Mouse (Mus musculus) thymus, adult 2 months (tissue): ENCODE measurements at regions not wholly inside any gene's neighbourhood (a gene's known extent, or its start where the extent isn't known, plus 50 kb on each side); places are given as distances from the start of the nearest gene placed in this dataset.

ENCODE experiments used
- DNase-seq: peaks from one replicate; pipeline ENCODE4 v3.0.0; 2021
- H3K27ac ChIP-seq: fragments of 200-500 bp; 2 replicates; pipeline ENCODE4 v1.5.1; 2012; ENCODE audit warnings: low read length, control low read depth; ENCODE audit not compliant: control insufficient read depth, insufficient read depth
- H3K27me3 ChIP-seq: fragments of 200-500 bp; 2 replicates; pipeline ENCODE4 v1.6.1; 2012; ENCODE audit warnings: mild to moderate bottlenecking, low read length, moderate library complexity, mixed read lengths; ENCODE audit not compliant: control insufficient read depth, insufficient read depth
- H3K36me3 ChIP-seq: fragments of 200-500 bp; 2 replicates; pipeline ENCODE4 v1.6.1; 2012; ENCODE audit warnings: mild to moderate bottlenecking, low read length, moderate library complexity; ENCODE audit not compliant: control insufficient read depth, insufficient read depth
- H3K4me1 ChIP-seq: fragments of 200-500 bp; replicated peaks from 2 replicates; pipeline ENCODE4 v1.6.1; 2012; ENCODE audit warnings: low read length; ENCODE audit not compliant: control insufficient read depth, insufficient read depth
- H3K4me3 ChIP-seq: fragments of 200-500 bp; 2 replicates; pipeline ENCODE4 v1.5.1; 2012; ENCODE audit warnings: mild to moderate bottlenecking, low read length, control low read depth, moderate library complexity; ENCODE audit not compliant: control insufficient read depth, insufficient read depth
- CTCF ChIP-seq: fragments of 200-500 bp; IDR thresholded peaks from 2 replicates; pipeline ENCODE4 v1.5.1; 2012; ENCODE audit warnings: mild to moderate bottlenecking, control low read depth, low read length, moderate library complexity, borderline replicate concordance; ENCODE audit not compliant: control insufficient read depth, poor library complexity, insufficient read depth; ENCODE audit errors: extremely low read depth
- POLR2A ChIP-seq: fragments of 200-500 bp; IDR thresholded peaks from 2 replicates; pipeline ENCODE4 v1.6.1; 2012; ENCODE audit warnings: mild to moderate bottlenecking, low read length, control low read depth, moderate library complexity; ENCODE audit not compliant: control insufficient read depth, poor library complexity, insufficient read depth; ENCODE audit errors: extremely low read depth
- WGBS: fragments of 180-500 bp; shearing (Covaris S2); methylation state at CpG from one replicate; pipeline ENCODE4 v1.1.7; 2018; 5-methylcytosine and 5-hydroxymethylcytosine counted together

DNA sequence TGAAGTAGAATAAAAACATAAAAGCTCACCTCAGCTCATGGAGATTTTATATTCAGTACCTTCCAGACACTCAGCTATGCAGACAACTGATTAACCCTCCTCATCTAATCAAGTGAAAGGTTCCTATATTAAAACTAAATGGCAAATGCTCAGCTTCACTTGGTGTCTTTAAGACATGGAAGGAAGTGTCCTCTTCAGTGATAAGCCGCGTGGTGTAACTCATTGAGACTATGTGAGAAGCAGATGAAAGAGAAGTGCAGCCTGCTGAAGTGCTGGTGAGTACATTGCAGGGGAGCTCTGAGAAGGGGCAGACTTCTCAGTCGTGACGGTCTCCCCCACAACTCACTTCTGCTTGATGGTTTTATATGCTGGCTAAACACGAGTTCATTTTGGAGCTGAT is 86.6 kb upstream of the Lgalsl start:
- Histone ChIP-seq H3K27ac (no peak overlapping the region), H3K4me1 (peaks cover 11% of the 10 kb centered on the region), H3K27me3 (no peaks in the 10 kb centered on the region), H3K36me3 (no peaks in the 10 kb centered on the region), H3K4me3 (no peak overlapping the region)
- DNase-seq: no peak
- TF ChIP-seq CTCF (no peak), POLR2A (no peak)
- 22% methylated on average over 5 of the region's 5 CpGs for WGBS

GRCm38 (mm10) chr11:20923115-20923514 is 92.3 kb upstream of the Lgalsl start:
- TF ChIP-seq CTCF: no peak
- TF ChIP-seq POLR2A: no peak
- no peaks in the 10 kb centered on the region for H3K27me3 ChIP-seq
- H3K4me1 ChIP-seq: no peaks in the 10 kb centered on the region
- no peak overlapping the region for H3K27ac ChIP-seq
- WGBS: 75% methylated on average over 6 of the region's 6 CpGs
- no peaks in the 10 kb centered on the region for H3K36me3 ChIP-seq
- H3K4me3 ChIP-seq: no peak overlapping the region
- DNase-seq: no peak

DNA sequence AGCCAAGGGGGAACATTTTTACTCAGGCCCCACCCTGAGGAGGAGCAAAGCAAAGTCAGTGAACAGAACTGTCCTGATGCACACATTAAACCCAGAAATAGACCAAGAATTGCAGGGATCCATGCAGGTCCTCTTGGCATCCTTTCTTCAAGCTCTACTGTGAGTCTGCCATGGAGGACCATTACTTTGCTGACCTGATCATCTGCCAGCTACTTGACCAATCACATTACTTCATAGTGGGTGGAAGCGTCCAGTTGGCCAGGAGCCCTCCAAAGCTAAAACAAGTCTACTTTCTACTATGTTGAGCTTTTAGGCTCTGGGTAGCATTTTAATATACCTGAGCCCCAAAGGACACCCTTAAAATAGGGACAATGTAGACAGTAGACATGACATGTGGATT is 98.6 kb upstream of the Lgalsl start:
- 92% methylated on average over 1 of the region's 1 CpGs for WGBS

GRCm38 (mm10) chr11:20930045-20930444 is 99.2 kb upstream of the Lgalsl start:
- DNase-seq: no peak
- Histone ChIP-seq H3K4me1 (peaks cover 3% of the 10 kb centered on the region; the same call in 1 of the 2 replicates), H3K27me3 (no peaks in the 10 kb centered on the region), H3K36me3 (no peaks in the 10 kb centered on the region), H3K4me3 (no peak overlapping the region), H3K27ac (no peak overlapping the region)
- 69% methylated on average over 2 of the region's 2 CpGs for WGBS
- TF ChIP-seq CTCF: no peak

More for the DNA sequence above, 98.6 kb upstream of the Lgalsl start:
- no peak for DNase-seq
- Histone ChIP-seq H3K27ac (no peak overlapping the region), H3K27me3 (no peaks in the 10 kb centered on the region), H3K4me3 (no peak overlapping the region), H3K4me1 (peaks cover 3% of the 10 kb centered on the region; the same call in 1 of the 2 replicates), H3K36me3 (no peaks in the 10 kb centered on the region)
- TF ChIP-seq POLR2A (no peak), CTCF (no peak)

GRCm38 (mm10) chr11:20930573-20930972 is 99.7 kb upstream of the Lgalsl start:
- Histone ChIP-seq H3K36me3 (no peaks in the 10 kb centered on the region), H3K4me3 (no peak overlapping the region), H3K27ac (no peak overlapping the region), H3K4me1 (peaks cover 3% of the 10 kb centered on the region; the same call in 1 of the 2 replicates), H3K27me3 (no peaks in the 10 kb centered on the region)
- WGBS: 93% methylated on average over 5 of the region's 5 CpGs
- TF ChIP-seq POLR2A: no peak
- DNase-seq: no peak

GRCm38 (mm10) chr11:20934191-20935062 is 103.6 kb upstream of the Lgalsl start:
- TF ChIP-seq POLR2A (no peak), CTCF (no peak)
- Histone ChIP-seq H3K36me3 (no peaks in the 10 kb centered on the region), H3K4me1 (peaks cover 3% of the 10 kb centered on the region; the same call in 1 of the 2 replicates), H3K27me3 (no peaks in the 10 kb centered on the region), H3K27ac (no peak overlapping the region), H3K4me3 (no peak overlapping the region)
- 66% methylated on average over 2 of the region's 2 CpGs for WGBS
- no peak for DNase-seq

DNA sequence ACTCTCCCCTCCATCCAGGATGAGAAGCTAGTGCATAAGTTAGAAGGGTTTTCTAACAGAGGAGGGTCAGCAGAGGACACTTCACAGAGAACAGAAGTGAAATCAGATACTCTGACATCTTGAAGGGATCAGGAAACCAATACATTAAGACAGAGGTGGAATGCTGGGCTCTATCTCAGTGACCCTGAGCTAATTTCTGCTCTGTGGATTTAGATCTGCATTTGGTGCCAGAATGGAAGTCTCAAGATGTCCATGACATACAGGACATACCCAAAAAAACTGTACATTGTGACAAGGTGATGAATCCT is 104.2 kb upstream of the Lgalsl start:
- no peak for TF ChIP-seq CTCF
- no peak for TF ChIP-seq POLR2A
- no peaks in the 10 kb centered on the region for H3K27me3 ChIP-seq
- H3K4me3 ChIP-seq: no peak overlapping the region
- H3K36me3 ChIP-seq: no peaks in the 10 kb centered on the region
- H3K4me1 ChIP-seq: peaks cover 2% of the 10 kb centered on the region; the same call in 1 of the 2 replicates
- no peak for DNase-seq
- H3K27ac ChIP-seq: no peak overlapping the region

DNA sequence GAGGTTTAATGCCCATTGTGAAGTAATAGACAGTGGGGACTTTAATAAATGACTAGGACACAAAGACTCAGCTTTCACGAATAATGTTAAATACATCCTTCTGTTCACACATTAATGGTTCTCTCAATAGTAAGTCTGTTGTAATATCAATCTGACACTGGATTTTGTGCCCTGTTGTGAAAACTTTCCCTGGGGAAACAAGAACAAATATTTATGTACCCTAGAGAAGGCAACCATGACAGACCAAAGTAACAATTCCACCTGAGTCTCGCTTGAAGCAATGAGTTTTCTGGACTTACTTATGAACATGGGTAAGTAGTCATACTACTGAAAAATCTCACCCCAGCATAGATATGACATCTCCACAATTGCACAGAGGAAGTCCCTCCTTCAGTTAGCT is 105.1 kb upstream of the Lgalsl start:
- DNase-seq: no peak
- Histone ChIP-seq H3K27me3 (no peaks in the 10 kb centered on the region), H3K4me3 (no peak overlapping the region), H3K36me3 (no peaks in the 10 kb centered on the region), H3K4me1 (no peaks in the 10 kb centered on the region), H3K27ac (no peak overlapping the region)
- 93% methylated on average over 2 of the region's 2 CpGs for WGBS
- no peak for TF ChIP-seq CTCF
- no peak for TF ChIP-seq POLR2A
